Mouse (Mus musculus) cortical plate, adult 2 months (tissue): ENCODE data around the gene Speg.

ENCODE experiments used
- CTCF ChIP-seq: fragments of 200-500 bp; IDR thresholded peaks from 2 replicates; pipeline ENCODE4 v1.5.1; 2011; ENCODE audit warnings: mild to moderate bottlenecking, control low read depth, low read length; ENCODE audit not compliant: insufficient read depth; ENCODE audit errors: extremely low read depth
- POLR2A ChIP-seq: fragments of 200-500 bp; IDR thresholded peaks from 2 replicates; pipeline ENCODE4 v1.6.1; 2011; ENCODE audit warnings: mild to moderate bottlenecking, low read length, control low read depth; ENCODE audit not compliant: insufficient read depth; ENCODE audit errors: extremely low read depth

DNA sequence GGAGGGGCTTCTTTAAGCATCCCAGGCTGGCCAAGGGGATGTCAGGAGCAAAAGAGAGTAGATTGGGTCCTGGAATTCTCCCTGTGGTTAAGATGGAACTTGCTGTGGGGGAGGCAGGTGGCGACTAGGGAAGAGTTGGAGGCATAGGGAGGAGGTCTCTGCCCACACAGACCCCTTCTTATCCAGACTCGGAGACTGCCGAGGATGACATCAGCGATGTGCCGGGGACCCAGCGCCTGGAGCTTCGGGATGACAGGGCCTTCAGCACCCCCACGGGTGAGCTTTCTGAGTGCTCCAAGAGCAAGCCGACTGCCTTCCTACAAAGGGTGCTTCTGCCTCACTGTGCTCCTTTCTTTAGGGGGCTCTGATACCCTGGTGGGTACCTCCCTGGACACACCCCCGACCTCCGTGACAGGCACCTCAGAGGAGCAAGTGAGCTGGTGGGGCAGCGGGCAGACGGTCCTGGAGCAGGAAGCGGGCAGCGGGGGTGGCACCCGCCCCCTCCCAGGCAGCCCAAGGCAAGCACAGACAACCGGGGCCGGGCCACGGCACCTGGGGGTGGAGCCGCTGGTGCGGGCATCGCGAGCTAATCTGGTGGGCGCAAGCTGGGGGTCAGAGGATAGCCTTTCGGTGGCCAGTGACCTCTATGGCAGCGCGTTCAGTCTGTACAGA is 9.5 kb downstream of the Speg start:
- TF ChIP-seq POLR2A: 0 out of 2 replicates have a peak, but pooled peaks have one; percentile 18
- TF ChIP-seq CTCF: no peak
